10 mouse cellular contexts compared by ENCODE assay signal in genomic region chr9:40872156-40872478, GRCm38 (mm10). TPM values are rescaled to one million over a fixed set of nuclear protein-coding genes. Genes with fewer than 3 reads are reported as not detected.
DNase-seq lines count a peak whose midpoint lies in the region; ATAC-seq lines count a peak whose summit lies in the region.
"Had no signal": no experiment of that assay in that cellular context is flagged by ENCODE, and none has a peak within 500 bp of the region (broad histone marks: within the 10 kb centered on the region; RNA-seq: fewer than 3 reads in every experiment).

No protein-coding gene starts in this region.

- ATAC-seq in inflammation-experienced regulatory T-cells, adult 6 months, result peak; percentile 28

- DNase-seq in embryo, embryonic 10.5 days (ENCODE audit: low spot score), result peak; percentile 66
- no peak for DNase-seq in embryo, embryonic 10 days (ENCODE audit: low spot score)
- DNase-seq in thymus, postnatal 4 days, result peak; percentile 36
- DNase-seq in thymus, adult 18-20 months, result no peak
- DNase-seq in natural killer cell, adult 2 months (ENCODE audit: low spot score in 2 of 2), result peak; percentile 20 to 21
- no peak for DNase-seq in layer of hippocampus, postnatal 14 days (ENCODE audit: low spot score in 2 of 2)
- no peak for DNase-seq in gastrocnemius, postnatal 10 days

RNA-seq across cellular contexts. Expression of gene Bsx, which starts 1.8 kb away (rescaled TPM):
- not detected for polyA plus RNA-seq in inflammation-experienced regulatory T-cells, adult 6 months (2017; shearing (Covaris generic))
- not detected for total RNA-seq in layer of hippocampus, postnatal 14 days (2021)
- total RNA-seq in gastrocnemius, postnatal 10 days (2021), result not detected
- total RNA-seq: G1E had no signal
- polyA plus RNA-seq: G1E, myocyte had no signal

Comparison
In these comparisons a context has a peak if more than half of its experiments do, and no peak if none do; other contexts are left out.
1. DNase-seq: peak in embryo, embryonic 10.5 days (single experiment), thymus, postnatal 4 days (single experiment) and natural killer cell, adult 2 months (2 of 2); none in embryo, embryonic 10 days (single experiment), thymus, adult 18-20 months (0 of 2), layer of hippocampus, postnatal 14 days (0 of 2) and gastrocnemius, postnatal 10 days (single experiment).